Mouse (Mus musculus): ENCODE measurements around the gene Gphn. TPM values are rescaled to one million over a fixed set of nuclear protein-coding genes. Genes with fewer than 3 reads are reported as not detected.
A peak's percentile ranks its signal among the peaks of the same experiment; 100 is the strongest.

The Gphn gene
- polyA plus RNA-seq, 1 experiment from 2014 or later: 14.6 TPM

DNA sequence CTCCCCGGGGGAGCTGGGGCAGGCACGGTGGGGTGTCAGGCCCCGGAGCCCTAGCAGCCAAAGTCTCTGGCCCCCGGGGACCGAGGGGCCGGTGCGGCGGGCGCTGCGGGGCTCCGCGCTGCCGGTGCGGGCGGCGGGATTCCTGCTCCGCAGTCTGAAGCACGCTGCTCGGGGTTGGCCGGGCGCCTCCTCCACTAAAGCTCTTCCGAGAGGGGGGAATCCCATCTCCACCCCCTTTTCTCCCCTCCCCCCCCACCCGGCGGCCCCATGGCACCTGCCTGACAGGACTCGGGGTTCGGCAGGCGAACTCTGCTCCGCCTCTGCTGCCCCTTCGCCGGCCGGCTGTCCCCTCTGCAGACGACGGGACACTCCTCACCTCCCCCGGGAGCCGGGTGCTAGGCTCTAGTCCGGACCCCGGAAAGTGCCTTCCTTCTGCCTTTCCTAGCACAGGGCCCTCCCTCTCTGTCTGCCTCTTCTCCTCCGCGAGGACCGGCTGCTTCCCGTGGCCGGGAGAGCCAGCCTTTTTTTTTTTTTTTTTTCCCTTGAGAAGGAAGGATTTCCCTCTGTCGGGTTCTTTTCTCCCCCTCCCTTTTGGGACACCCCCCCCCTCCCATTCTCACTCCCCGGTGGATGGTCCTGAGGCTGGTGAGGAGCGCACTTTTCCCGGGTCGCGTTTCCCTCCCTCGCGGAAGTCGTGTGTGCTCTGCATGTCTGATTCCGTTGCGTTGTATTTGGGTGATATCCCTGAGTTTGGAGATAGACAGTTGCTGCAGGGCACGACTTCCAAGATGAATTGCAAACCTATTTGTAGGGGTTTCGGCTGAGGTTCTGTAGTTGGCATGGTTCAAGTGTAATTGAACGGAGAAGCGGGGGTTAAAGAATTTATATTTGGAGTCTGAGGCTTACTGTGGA, 1.1 kb downstream of the Gphn start:
- Histone ChIP-seq H3K27ac (replicated peaks) (peak overlapping the region; percentile 98), H3K36me3 (ENCODE audit: control insufficient read depth, insufficient read depth, low read length) (no peaks in the 10 kb centered on the region), H3K27me3 (ENCODE audit: control insufficient read depth, insufficient read depth, low read length) (no peaks in the 10 kb centered on the region), H3K4me1 (replicated peaks; ENCODE audit: control insufficient read depth, insufficient read depth) (no peaks in the 10 kb centered on the region), H3K4me3 (ENCODE audit: low read depth, low read length) (peak overlapping the region; percentile 98), H3K9ac (ENCODE audit: low read length) (peak overlapping the region; percentile 87), H3K4me2 (replicated peaks; ENCODE audit: low read depth) (peak overlapping the region; percentile 84), H3K9me3 (ENCODE audit: control insufficient read depth, low read length) (no peaks in the 10 kb centered on the region)
- ATAC-seq (ENCODE audit: low FRiP score, low TSS enrichment) (no peak), DNase-seq (ENCODE audit: low spot score) (peak; percentile 71)
- under 1% methylated on average over 51 of the region's 57 CpGs for WGBS
- no peak for TF ChIP-seq EP300 (optimal IDR thresholded peaks at IDR 0.05)
- TF ChIP-seq CTCF (IDR thresholded peaks at IDR 0.05; ENCODE audit: low read depth): no peak

DNA sequence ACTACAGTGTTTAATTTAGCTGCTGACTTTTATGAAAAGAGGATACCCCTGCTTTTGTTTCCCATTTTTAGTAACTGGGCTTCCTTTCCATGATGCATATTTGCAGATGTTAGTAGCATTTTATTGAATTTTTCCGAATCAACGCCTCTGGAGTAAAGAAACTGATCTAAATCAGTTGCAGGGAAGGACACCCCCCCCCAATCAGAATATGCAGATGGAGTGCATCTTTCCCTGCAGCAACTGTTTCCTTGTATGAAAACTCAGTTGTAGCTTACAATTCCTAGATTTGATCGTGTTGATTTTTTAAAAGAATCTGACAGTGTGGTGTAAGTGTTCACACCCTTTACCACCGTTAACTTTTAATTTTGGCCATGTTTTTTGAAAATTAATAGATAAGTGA, 2.0 kb downstream of the Gphn start:
- DNase-seq (ENCODE audit: low spot score): no peak
- 56% methylated on average over 4 of the region's 4 CpGs for WGBS
- Histone ChIP-seq H3K4me1 (replicated peaks; ENCODE audit: control insufficient read depth, insufficient read depth) (no peaks in the 10 kb centered on the region), H3K27ac (replicated peaks) (no peak overlapping the region), H3K36me3 (ENCODE audit: control insufficient read depth, insufficient read depth, low read length) (no peaks in the 10 kb centered on the region), H3K4me3 (ENCODE audit: low read depth, low read length) (peak overlapping the region; percentile 98; the same call in 1 of the 2 replicates), H3K27me3 (ENCODE audit: control insufficient read depth, insufficient read depth, low read length) (no peaks in the 10 kb centered on the region), H3K9ac (ENCODE audit: low read length) (no peak overlapping the region), H3K9me3 (ENCODE audit: control insufficient read depth, low read length) (no peaks in the 10 kb centered on the region), H3K4me2 (replicated peaks; ENCODE audit: low read depth) (peak overlapping the region; percentile 84)
- TF ChIP-seq CTCF (IDR thresholded peaks at IDR 0.05; ENCODE audit: low read depth) (no peak), EP300 (optimal IDR thresholded peaks at IDR 0.05) (no peak)
- no peak for ATAC-seq (ENCODE audit: low FRiP score, low TSS enrichment)

DNA sequence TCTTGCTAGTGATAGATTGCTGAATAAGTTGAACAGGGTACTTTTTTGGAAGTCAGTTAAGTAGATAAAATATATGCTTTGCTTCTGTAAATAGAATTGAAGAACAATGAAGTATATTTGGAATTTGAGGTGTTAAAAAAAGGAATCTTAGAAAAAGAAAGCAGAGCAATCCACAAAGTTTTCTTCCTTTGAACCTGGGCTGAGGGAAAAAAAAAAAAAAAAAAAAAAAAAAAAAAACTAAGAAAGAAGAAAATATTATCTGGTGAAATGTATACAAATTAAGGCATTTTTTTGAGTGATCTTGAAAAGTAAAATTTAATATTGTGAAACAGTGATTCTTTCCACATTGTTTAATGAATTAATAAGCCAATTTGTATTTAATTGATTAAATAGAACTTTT, 6.4 kb downstream of the Gphn start:
- no peaks in the 10 kb centered on the region for H3K36me3 ChIP-seq (ENCODE audit: control insufficient read depth, insufficient read depth, low read length)
- H3K9ac ChIP-seq (ENCODE audit: low read length): no peak overlapping the region
- ATAC-seq (ENCODE audit: low FRiP score, low TSS enrichment): no peak
- no peak overlapping the region for H3K27ac ChIP-seq (replicated peaks)
- TF ChIP-seq EP300 (optimal IDR thresholded peaks at IDR 0.05) (no peak), CTCF (IDR thresholded peaks at IDR 0.05; ENCODE audit: low read depth) (no peak)
- no peaks in the 10 kb centered on the region for H3K4me1 ChIP-seq (replicated peaks; ENCODE audit: control insufficient read depth, insufficient read depth)
- no peak for DNase-seq (ENCODE audit: low spot score)
- no peak overlapping the region for H3K4me2 ChIP-seq (replicated peaks; ENCODE audit: low read depth)
- H3K4me3 ChIP-seq (ENCODE audit: low read depth, low read length): no peak overlapping the region
- no peaks in the 10 kb centered on the region for H3K9me3 ChIP-seq (ENCODE audit: control insufficient read depth, low read length)
- no peaks in the 10 kb centered on the region for H3K27me3 ChIP-seq (ENCODE audit: control insufficient read depth, insufficient read depth, low read length)

DNA sequence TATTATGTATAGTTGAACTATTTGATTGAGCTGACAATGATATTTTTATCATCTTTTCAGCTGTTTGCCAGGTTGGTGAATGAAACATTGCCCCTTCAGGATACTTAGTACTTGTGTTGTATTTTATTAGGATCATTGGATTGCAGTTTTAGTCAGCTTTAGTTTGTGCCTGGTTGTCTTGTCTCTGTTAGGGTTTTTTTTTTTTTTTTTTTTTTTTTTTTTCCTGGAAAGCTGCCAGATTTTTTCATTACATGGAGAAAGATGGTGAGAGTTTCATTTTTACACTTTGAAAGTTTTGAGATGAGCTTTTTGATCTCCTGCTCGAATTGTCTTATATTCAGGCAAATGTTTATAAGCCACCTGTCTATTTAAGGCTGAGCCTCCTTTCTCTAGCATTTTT, 22.2 kb downstream of the Gphn start:
- Histone ChIP-seq H3K36me3 (ENCODE audit: control insufficient read depth, insufficient read depth, low read length) (no peaks in the 10 kb centered on the region), H3K4me2 (replicated peaks; ENCODE audit: low read depth) (no peak overlapping the region), H3K4me1 (replicated peaks; ENCODE audit: control insufficient read depth, insufficient read depth) (no peaks in the 10 kb centered on the region), H3K4me3 (ENCODE audit: low read depth, low read length) (no peak overlapping the region), H3K27ac (replicated peaks) (no peak overlapping the region), H3K9ac (ENCODE audit: low read length) (no peak overlapping the region), H3K27me3 (ENCODE audit: control insufficient read depth, insufficient read depth, low read length) (no peaks in the 10 kb centered on the region), H3K9me3 (ENCODE audit: control insufficient read depth, low read length) (no peaks in the 10 kb centered on the region)
- no peak for ATAC-seq (ENCODE audit: low FRiP score, low TSS enrichment)
- 33% methylated on average over 1 of the region's 1 CpGs for WGBS
- DNase-seq (ENCODE audit: low spot score): no peak
- no peak for TF ChIP-seq CTCF (IDR thresholded peaks at IDR 0.05; ENCODE audit: low read depth)
- no peak for TF ChIP-seq EP300 (optimal IDR thresholded peaks at IDR 0.05)

DNA sequence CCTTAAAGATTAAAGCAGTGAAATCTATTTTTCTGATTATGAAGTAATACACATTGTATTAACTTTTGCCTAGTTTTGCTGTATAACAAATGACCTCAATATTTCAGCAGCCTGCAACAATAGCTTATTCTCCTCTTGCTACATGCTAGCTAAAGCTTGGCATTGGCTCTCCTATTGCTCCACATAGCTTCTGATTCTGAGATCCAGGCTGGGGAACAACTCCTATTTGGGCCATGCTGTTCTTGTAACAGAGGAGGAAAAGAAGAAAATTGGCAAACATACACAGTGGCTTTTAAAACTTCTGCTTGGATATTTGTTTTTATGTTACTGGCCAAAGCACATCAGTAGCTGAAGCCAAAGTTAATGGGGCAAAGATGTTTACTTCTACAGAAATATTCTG, 23.0 kb downstream of the Gphn start:
- Histone ChIP-seq H3K4me1 (replicated peaks; ENCODE audit: control insufficient read depth, insufficient read depth) (no peaks in the 10 kb centered on the region), H3K27ac (replicated peaks) (no peak overlapping the region), H3K9me3 (ENCODE audit: control insufficient read depth, low read length) (no peaks in the 10 kb centered on the region), H3K4me3 (ENCODE audit: low read depth, low read length) (no peak overlapping the region), H3K27me3 (ENCODE audit: control insufficient read depth, insufficient read depth, low read length) (no peaks in the 10 kb centered on the region), H3K36me3 (ENCODE audit: control insufficient read depth, insufficient read depth, low read length) (no peaks in the 10 kb centered on the region), H3K4me2 (replicated peaks; ENCODE audit: low read depth) (no peak overlapping the region), H3K9ac (ENCODE audit: low read length) (no peak overlapping the region)
- DNase-seq (ENCODE audit: low spot score): no peak
- no peak for ATAC-seq (ENCODE audit: low FRiP score, low TSS enrichment)
- TF ChIP-seq CTCF (IDR thresholded peaks at IDR 0.05; ENCODE audit: low read depth): no peak
- no peak for TF ChIP-seq EP300 (optimal IDR thresholded peaks at IDR 0.05)

DNA sequence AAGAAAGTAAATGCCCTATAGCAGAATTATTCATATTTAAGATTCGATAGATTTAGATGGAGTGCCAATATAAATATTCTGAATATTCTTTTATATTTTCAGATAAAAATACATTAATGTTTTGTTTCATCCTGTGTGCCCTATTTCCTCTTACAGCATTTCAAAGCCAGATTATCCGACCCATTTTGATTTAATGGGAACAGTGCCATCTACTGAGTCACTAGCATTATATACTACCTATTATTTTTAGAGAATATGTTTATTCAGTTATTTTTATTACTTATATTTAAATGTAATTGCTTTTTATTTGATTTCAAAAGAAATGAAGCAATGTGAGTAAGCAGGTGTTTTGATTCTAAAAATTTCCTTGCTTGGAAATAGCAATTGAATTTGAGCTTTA, 51.2 kb downstream of the Gphn start:
- Histone ChIP-seq H3K4me2 (replicated peaks; ENCODE audit: low read depth) (no peak overlapping the region), H3K9me3 (ENCODE audit: control insufficient read depth, low read length) (no peaks in the 10 kb centered on the region), H3K27ac (replicated peaks) (no peak overlapping the region), H3K27me3 (ENCODE audit: control insufficient read depth, insufficient read depth, low read length) (no peaks in the 10 kb centered on the region), H3K36me3 (ENCODE audit: control insufficient read depth, insufficient read depth, low read length) (no peaks in the 10 kb centered on the region), H3K4me1 (replicated peaks; ENCODE audit: control insufficient read depth, insufficient read depth) (no peaks in the 10 kb centered on the region), H3K4me3 (ENCODE audit: low read depth, low read length) (no peak overlapping the region), H3K9ac (ENCODE audit: low read length) (no peak overlapping the region)
- ATAC-seq (ENCODE audit: low FRiP score, low TSS enrichment) (no peak), DNase-seq (ENCODE audit: low spot score) (no peak)
- 57% methylated on average over 2 of the region's 2 CpGs for WGBS
- no peak for TF ChIP-seq EP300 (optimal IDR thresholded peaks at IDR 0.05)
- TF ChIP-seq CTCF (IDR thresholded peaks at IDR 0.05; ENCODE audit: low read depth): peak; percentile 36

Data from stomach, postnatal 0 days (tissue).